Mouse (Mus musculus): ENCODE results near the gene Stx18.
A peak's percentile ranks its signal among the peaks of the same experiment; 100 is the strongest.

Stx18 gene

GRCm38 (mm10) chr5:38038710-38039592, at the start of gene Stx18:
TSS of gene Stx18 (plus strand) at chr5:38038742.
- DNase-seq = peak; percentile 85

GRCm38 (mm10) chr5:37992346-37992745, 46.2 kb upstream of the Stx18 start:
- no peak for DNase-seq

GRCm38 (mm10) chr5:37998805-37999204, 39.7 kb upstream of the Stx18 start:
- no peak for DNase-seq

GRCm38 (mm10) chr5:38002573-38002972, 36.0 kb upstream of the Stx18 start:
- no peak for DNase-seq

- DNase-seq = no peak
Observed at GRCm38 (mm10) chr5:38004746-38005145, 33.8 kb upstream of the Stx18 start.

GRCm38 (mm10) chr5:38006415-38007347, 31.9 kb upstream of the Stx18 start:
- DNase-seq = no peak

- DNase-seq = no peak
Observed at GRCm38 (mm10) chr5:38009071-38009470, 29.5 kb upstream of the Stx18 start.

- DNase-seq = no peak
Observed at GRCm38 (mm10) chr5:38014916-38015315, 23.6 kb upstream of the Stx18 start.

- DNase-seq = no peak
Observed at GRCm38 (mm10) chr5:38016945-38017344, 21.6 kb upstream of the Stx18 start.

- DNase-seq = no peak
Observed at GRCm38 (mm10) chr5:38027656-38028055, 10.9 kb upstream of the Stx18 start.

GRCm38 (mm10) chr5:38038274-38038673, 268 bp upstream of the Stx18 start:
- DNase-seq = peak; percentile 6

- DNase-seq = no peak
Observed at GRCm38 (mm10) chr5:38039796-38040195, 1.3 kb downstream of the Stx18 start.

- peak; percentile 36 for DNase-seq
Observed at GRCm38 (mm10) chr5:38044923-38045322, 6.4 kb downstream of the Stx18 start.

GRCm38 (mm10) chr5:38048177-38048576, 9.6 kb downstream of the Stx18 start:
- DNase-seq = no peak

GRCm38 (mm10) chr5:38061051-38061450, 22.5 kb downstream of the Stx18 start:
- no peak for DNase-seq

- no peak for DNase-seq
Observed at GRCm38 (mm10) chr5:38062709-38063108, 24.2 kb downstream of the Stx18 start.

GRCm38 (mm10) chr5:38063339-38063738, 24.8 kb downstream of the Stx18 start:
- no peak for DNase-seq

- no peak for DNase-seq
Observed at GRCm38 (mm10) chr5:38064043-38064575, 25.6 kb downstream of the Stx18 start.

GRCm38 (mm10) chr5:38064701-38065100, 26.2 kb downstream of the Stx18 start:
- no peak for DNase-seq

- no peak for DNase-seq
Observed at GRCm38 (mm10) chr5:38065454-38065853, 26.9 kb downstream of the Stx18 start.

GRCm38 (mm10) chr5:38066606-38067005, 28.1 kb downstream of the Stx18 start:
- DNase-seq = no peak

- no peak for DNase-seq
Observed at GRCm38 (mm10) chr5:38076326-38076725, 37.8 kb downstream of the Stx18 start.

- no peak for DNase-seq
Observed at GRCm38 (mm10) chr5:38078575-38078974, 40.0 kb downstream of the Stx18 start.

All from right cerebral cortex, postnatal 25 days (tissue).